Mouse (Mus musculus) adrenal gland, adult 2 months (tissue): ENCODE measurements around the gene Snrpd2. TPM values are rescaled to one million over a fixed set of nuclear protein-coding genes. Genes with fewer than 3 reads are reported as not detected.

Experiments
- DNase-seq: peaks from one replicate; pipeline ENCODE4 v3.0.0; 2021
- long read RNA-seq: library from polyadenylated mRNA; stranded (forward); transcript quantifications from one replicate; pipeline ENCODE4 v2.0.0, GENCODE M21; 2021
- polyA plus RNA-seq: library from polyadenylated mRNA; depleted of rRNA; stranded (reverse); fragments of >200 nt; gene quantifications from 2 replicates; pipeline ENCODE4 v1.2.3, GENCODE M21; 2012; rRNA removed
- total RNA-seq, 2 experiments: library from RNA; stranded (reverse); gene quantifications; 2 replicates each; pipeline ENCODE4 v1.2.3; 2021

Snrpd2 gene
- total RNA-seq (10 to 100 TPM; 78.3 to 93.6 TPM), polyA plus RNA-seq (5.3 and 7.9 TPM in 2 replicates)
- long read RNA-seq, transcript Snrpd2-201 (3 exons, 1,420 nt) = major isoform, 88 of 91 reads
- long read RNA-seq, partial matches to known transcripts = 3 of 91 reads
- long read RNA-seq, other reads (novel, unspliced or antisense) = 0 of 91 reads

DNA sequence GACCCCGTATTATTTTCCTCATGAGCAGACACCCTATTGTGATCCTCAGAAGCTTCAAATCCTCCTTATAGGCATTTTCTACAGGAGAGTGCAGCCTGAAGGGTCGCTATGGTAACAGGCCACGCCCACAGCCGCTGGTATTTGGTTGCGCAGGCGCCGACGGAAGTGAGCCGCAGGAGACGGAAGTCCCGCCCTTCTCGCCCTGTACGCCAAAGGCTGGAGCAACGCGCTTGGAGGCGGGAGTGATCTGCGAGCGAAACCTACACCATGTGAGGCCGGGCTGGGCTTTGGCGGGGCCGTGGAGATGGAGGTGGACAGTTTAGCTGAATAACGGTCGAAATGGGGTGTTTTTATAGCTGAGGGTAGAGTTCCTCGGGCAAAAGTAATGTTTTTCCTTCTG lies at the start of gene Snrpd2:
Gene Snrpd2 (plus strand): TSS at position 97 of the 400 bp plus-strand sequence.
- DNase-seq = peak; percentile 96

- DNase-seq = no peak
Observed at GRCm38 (mm10) chr7:19100290-19100689, 49.2 kb upstream of the Snrpd2 start.

DNA sequence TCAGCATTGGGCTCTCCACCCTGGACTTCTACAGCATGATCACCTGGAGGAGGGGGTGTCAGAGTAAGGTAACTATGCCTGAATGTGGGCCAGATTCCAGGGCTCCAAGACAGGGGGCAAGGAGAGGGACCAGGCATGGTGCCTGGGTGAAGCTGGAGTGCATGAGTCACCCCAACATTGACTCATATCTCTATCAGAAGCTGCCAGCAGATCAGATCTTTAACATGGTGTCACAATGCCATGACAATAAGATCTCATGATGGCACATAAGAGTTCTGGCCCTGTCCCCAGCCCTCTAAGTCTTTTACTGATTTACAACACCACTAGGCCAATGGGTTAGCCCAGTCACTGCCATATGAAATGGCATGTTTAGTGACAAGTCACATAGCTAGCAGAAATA lies 45.8 kb upstream of the Snrpd2 start:
- DNase-seq = peak; percentile 56

- no peak for DNase-seq
Observed at GRCm38 (mm10) chr7:19104486-19104885, 45.0 kb upstream of the Snrpd2 start.

- peak; percentile 55 for DNase-seq
Observed at GRCm38 (mm10) chr7:19107436-19107835, 42.1 kb upstream of the Snrpd2 start.

DNA sequence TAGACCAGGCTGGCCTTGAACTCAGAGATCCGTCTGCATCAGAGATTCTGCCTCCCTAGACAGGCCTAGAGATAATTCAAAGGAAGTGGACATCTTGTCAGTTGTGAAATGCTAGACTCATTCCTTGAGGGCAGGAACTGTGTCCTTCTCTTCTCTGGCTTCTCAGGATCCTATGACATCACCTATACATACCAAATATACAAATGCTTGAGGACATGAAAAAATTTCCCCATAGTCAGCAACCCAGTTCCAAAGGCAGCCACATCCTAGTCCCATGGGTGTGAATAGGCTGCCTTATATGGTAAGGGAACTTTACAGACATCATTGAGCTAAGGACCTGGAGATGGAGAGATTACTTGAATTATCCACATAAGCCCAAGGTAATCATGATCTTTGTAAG lies 40.0 kb upstream of the Snrpd2 start:
- no peak for DNase-seq

- peak; percentile 68 for DNase-seq
Observed at GRCm38 (mm10) chr7:19118028-19118771, 31.3 kb upstream of the Snrpd2 start, which contains the start of gene Gm4969. Gene Gm4969 (minus strand): TSS chr7:19118368.

GRCm38 (mm10) chr7:19119083-19119482 lies 30.4 kb upstream of the Snrpd2 start:
- no peak for DNase-seq

GRCm38 (mm10) chr7:19119631-19120429 lies 29.7 kb upstream of the Snrpd2 start, which contains the start of gene Fbxo46:
Gene Fbxo46 (plus strand): TSS chr7:19119859.
- peak; percentile 95 for DNase-seq

DNA sequence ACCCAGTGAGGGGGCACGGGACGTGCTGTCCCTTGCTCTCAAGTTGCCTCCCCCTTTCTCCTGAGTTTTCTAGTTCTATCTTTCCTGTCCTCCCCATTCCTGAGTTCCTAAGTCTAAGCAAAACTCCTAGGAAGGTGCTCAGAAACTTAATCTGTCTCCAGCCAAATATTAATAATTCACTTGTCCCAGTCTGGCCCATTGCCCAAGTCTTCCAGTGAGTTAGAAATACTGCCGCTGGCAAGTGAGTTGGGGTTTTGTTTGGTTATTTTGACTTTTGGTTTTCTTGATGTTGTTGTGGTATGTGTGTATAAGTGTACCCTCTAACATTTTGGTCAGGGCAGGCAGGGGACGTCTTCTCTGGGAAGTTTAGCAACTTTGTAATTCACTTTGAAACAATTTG lies 27.8 kb upstream of the Snrpd2 start:
- no peak for DNase-seq

- no peak for DNase-seq
Observed at GRCm38 (mm10) chr7:19124713-19125112, 24.8 kb upstream of the Snrpd2 start.

DNA sequence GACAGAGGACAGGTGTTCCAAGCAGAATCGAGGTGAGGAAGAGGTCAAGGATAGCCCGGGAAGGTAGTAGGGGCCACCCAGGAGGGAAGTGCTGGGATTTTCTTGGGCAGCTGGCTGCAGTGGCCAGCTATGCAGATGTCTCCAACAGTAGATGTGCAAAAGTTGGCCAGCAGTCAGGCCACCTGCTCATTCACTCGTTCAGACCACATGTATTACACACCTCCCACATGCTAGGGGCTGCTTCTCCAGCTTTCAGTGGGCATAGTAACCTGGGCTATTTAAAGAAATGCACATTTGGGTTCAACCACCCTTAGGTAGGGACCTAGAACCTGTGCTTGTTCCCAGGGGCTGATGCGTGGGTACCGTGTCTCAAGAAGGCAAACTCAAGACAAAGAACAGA lies 21.8 kb upstream of the Snrpd2 start:
- no peak for DNase-seq

- DNase-seq = no peak
Observed at GRCm38 (mm10) chr7:19129396-19129795, 20.1 kb upstream of the Snrpd2 start.

DNA sequence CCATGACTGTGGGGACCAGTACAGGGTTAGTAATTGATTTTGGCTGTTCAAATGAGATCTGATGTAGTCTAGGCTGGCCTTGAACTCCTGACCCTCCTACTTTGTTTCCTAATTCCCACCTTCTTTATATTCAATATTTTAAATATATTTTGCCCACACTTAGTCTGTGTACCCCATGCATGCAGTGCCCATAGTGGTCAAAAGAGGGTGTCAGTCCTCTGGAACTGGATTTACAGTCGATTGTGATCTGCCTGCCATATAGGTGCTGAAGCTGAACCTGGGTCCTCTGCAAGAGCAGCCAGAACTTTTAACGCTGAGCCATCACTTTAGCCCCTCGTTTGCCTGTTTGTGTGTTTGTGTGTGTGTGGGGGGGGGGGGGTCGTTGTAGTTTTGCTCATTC lies 18.9 kb upstream of the Snrpd2 start:
- DNase-seq = no peak

GRCm38 (mm10) chr7:19131324-19131848 lies 18.1 kb upstream of the Snrpd2 start:
- DNase-seq = peak; percentile 99

DNA sequence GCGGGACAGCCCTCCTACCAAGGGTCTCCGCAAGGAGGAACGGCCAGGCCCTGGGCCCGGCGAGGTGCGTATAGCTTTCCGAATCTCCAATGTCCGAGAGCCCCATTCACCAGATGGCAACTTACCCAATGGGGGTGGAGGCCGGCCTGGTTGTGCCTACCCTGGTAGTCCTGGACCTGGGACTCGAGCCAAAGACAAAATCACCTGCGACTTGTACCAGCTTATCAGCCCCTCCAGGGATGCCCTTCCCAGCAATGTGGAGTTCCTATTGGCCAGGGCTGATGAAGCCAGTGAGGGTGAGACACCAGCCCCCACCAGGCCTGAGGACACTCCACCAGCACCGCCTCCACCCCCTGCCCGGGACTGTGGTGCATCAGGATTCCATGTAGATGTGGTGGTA lies 13.4 kb upstream of the Snrpd2 start:
- DNase-seq = no peak

DNA sequence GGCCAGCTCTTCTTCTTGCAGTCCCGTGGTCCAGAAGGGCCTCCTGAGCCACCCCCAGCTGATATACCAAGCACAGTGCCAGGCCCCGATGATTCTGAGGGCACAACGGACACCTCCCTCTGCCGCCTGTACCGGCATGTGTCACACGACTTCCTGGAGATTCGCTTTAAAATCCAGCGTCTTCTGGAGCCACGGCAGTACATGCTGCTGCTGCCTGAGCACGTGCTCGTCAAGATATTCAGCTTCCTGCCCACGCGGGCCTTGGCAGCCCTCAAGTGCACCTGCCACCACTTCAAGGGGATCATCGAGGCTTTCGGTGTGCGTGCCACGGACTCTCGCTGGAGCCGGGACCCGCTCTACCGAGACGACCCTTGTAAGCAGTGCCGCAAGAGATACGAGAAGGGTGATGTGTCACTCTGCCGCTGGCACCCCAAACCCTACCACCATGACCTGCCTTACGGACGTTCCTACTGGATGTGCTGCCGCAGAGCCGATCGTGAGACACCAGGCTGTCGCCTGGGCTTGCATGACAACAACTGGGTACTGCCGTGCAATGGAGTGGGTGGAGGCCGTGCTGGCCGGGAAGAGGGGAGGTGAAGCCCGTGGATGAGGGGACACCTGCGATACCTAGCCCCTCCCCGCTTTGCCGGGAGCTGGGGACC lies 12.7 kb upstream of the Snrpd2 start:
- no peak for DNase-seq

DNA sequence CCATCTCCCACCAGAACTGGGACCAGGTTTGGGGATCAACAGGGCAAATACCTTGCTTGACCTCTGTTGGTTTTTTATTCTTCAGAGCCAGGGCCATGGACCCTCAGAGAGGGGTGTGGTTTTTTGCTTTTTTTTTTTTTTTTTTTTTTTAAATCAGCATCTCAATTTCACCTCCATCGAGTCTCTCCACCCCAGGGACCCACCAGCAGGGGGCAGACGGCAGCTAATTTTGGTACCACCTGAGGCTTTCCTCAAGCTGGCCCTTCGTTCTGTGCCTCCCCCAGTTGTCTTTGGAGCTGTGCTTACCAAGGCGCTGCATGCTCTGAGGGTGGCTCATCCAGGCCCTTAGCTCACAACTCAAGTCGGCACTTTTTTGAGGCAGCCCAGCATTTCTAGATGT lies 12.1 kb upstream of the Snrpd2 start:
- peak; percentile 59 for DNase-seq

DNA sequence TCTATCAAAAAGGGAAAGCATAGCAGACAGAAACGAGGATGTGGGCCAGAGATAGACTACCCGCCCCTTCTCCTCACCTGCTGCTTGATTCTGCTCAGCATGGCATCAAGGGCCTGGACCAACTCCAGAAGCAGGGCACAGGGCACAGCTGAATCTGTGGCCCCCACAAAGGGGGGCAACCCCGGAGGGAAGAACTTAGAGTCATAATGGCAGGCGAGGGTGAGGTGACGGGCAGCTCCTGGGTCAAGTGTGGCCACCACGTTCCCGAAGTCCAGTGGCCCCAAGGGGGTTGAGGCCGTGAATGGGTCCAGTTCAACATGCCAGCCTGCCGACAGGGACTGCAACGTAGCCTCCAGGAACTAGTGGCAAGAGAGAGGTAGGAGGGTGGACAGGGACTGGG lies 2.7 kb upstream of the Snrpd2 start:
- no peak for DNase-seq

GRCm38 (mm10) chr7:19147497-19148045 lies 2.0 kb upstream of the Snrpd2 start:
- DNase-seq = no peak

GRCm38 (mm10) chr7:19148180-19148874 lies 1.2 kb upstream of the Snrpd2 start:
- no peak for DNase-seq
